Comparison of ENCODE assay signal across 8 mouse cellular contexts in genomic region chr5:36530129-36530751, GRCm38 (mm10). TPM values are rescaled to one million over a fixed set of nuclear protein-coding genes. Genes with fewer than 3 reads are reported as not detected.
A peak's percentile ranks its signal among the peaks of the same experiment; 100 is the strongest.
DNase-seq lines count a peak whose midpoint lies in the region; ATAC-seq lines count a peak whose summit lies in the region.

No protein-coding gene starts in this region.

- WGBS in hindbrain, embryonic 16.5 days, result under 1% methylated on average over 28 of the region's 28 CpGs

- H3K4me3 ChIP-seq in hindbrain, embryonic 16.5 days (ENCODE audit: low read length), result peak overlapping the region; percentile 68

- H3K27ac ChIP-seq in hindbrain, embryonic 16.5 days (ENCODE audit: low read depth, low read length), result peak overlapping the region; percentile 85

- no peaks in the 10 kb centered on the region for H3K36me3 ChIP-seq in hindbrain, embryonic 16.5 days (ENCODE audit: control insufficient read depth, insufficient read depth, low read length)

- peak; percentile 95 for DNase-seq in ZHBTc4 (ENCODE audit: low read depth, low spot score)
- peak; percentile 97 for DNase-seq in gastrocnemius, adult 18-20 months (ENCODE audit: low spot score)
- peak; percentile 97 for DNase-seq in left cerebral cortex, adult 18-20 months (ENCODE audit: low spot score in 2 of 2)
- peak; percentile 95 to 96 for DNase-seq in lung, postnatal 4 days
- DNase-seq in retina, postnatal 1 day, result peak; percentile 95
- peak; percentile 84 for DNase-seq in thymus, postnatal 4 days

- peak; percentile 95 for ATAC-seq in common myeloid progenitor, adult 5-6 weeks (replicated peaks; ENCODE audit: low read depth, poor library complexity, severe bottlenecking)
- peak; percentile 97 for ATAC-seq in hindbrain, embryonic 16.5 days

- H3K4me2 ChIP-seq in hindbrain, embryonic 16.5 days (ENCODE audit: low read length), result peak overlapping the region; percentile 77

- peaks cover 20% of the 10 kb centered on the region for H3K4me1 ChIP-seq in hindbrain, embryonic 16.5 days (ENCODE audit: control insufficient read depth, insufficient read depth, low read depth, low read length)

- H3K9ac ChIP-seq in hindbrain, embryonic 16.5 days (ENCODE audit: low read depth, low read length), result peak overlapping the region; percentile 85

- no peaks in the 10 kb centered on the region for H3K27me3 ChIP-seq in hindbrain, embryonic 16.5 days (replicated peaks; ENCODE audit: control insufficient read depth, insufficient read depth, low read length)

- no peaks in the 10 kb centered on the region for H3K9me3 ChIP-seq in hindbrain, embryonic 16.5 days (ENCODE audit: control insufficient read depth, low read length)

RNA-seq across cellular contexts. Expression of gene Ccdc96, which starts 45.9 kb away (rescaled TPM):
- total RNA-seq in common myeloid progenitor, adult 5-6 weeks (2017), result 0.05 and 0.39 TPM in 2 replicates
- total RNA-seq in gastrocnemius, adult 18-20 months (2021), result under 1 TPM in 1 of 2 experiments, not detected in 1; 0.07 TPM
- 2.7 and 3.4 TPM in 2 replicates for polyA plus RNA-seq in hindbrain, embryonic 16.5 days (2015; fragmentation: Nextera tagmentation; extraction: Ambion mirVana)
- 1 to 10 TPM in 1 of 2 experiments, under 1 TPM in 1; 0.91 to 1.3 TPM for total RNA-seq in left cerebral cortex, adult 18-20 months (2021)

RNA-seq across cellular contexts. Expression of gene Tada2b, which starts 46.2 kb away (rescaled TPM):
- total RNA-seq in common myeloid progenitor, adult 5-6 weeks (2017), result 10.8 and 20.3 TPM in 2 replicates
- total RNA-seq in gastrocnemius, adult 18-20 months (2021), result 10 to 100 TPM; 15.4 to 17.4 TPM
- polyA plus RNA-seq in hindbrain, embryonic 16.5 days (2015; fragmentation: Nextera tagmentation; extraction: Ambion mirVana), result 3.0 and 3.6 TPM in 2 replicates
- total RNA-seq in left cerebral cortex, adult 18-20 months (2021), result 10 to 100 TPM; 31.5 to 33.8 TPM

Comparison
In these comparisons a context has a peak if more than half of its experiments do, and no peak if none do; other contexts are left out.
1. Peak in every context shown above with its lines: DNase-seq, ATAC-seq, H3K4me3 ChIP-seq and H3K27ac ChIP-seq.